Mouse (Mus musculus) heart, embryonic 10.5 days (tissue): ENCODE measurements around the gene Gnpda2. TPM values are rescaled to one million over a fixed set of nuclear protein-coding genes. Genes with fewer than 3 reads are reported as not detected.
A peak's percentile ranks its signal among the peaks of the same experiment; 100 is the strongest.

Experiments used
- DNase-seq: peaks from one replicate; pipeline ENCODE4 v3.0.0-alpha.2; 2017; ENCODE audit warnings: low spot score
- H3K27ac ChIP-seq: fragments of 300-500 bp; sonication (generic); 2 replicates; pipeline ENCODE4 v1.5.1; 2016; ENCODE audit warnings: mild to moderate bottlenecking
- H3K27me3 ChIP-seq: fragments of 300-500 bp; sonication (generic); 2 replicates; pipeline ENCODE4 v1.6.1; 2016; ENCODE audit warnings: mild to moderate bottlenecking; ENCODE audit not compliant: poor library complexity, insufficient read depth, severe bottlenecking
- H3K36me3 ChIP-seq: fragments of 300-500 bp; sonication (generic); 2 replicates; pipeline ENCODE4 v1.6.1; 2016; ENCODE audit warnings: mild to moderate bottlenecking, moderate library complexity
- H3K4me1 ChIP-seq: fragments of 300-500 bp; sonication (generic); 2 replicates; pipeline ENCODE4 v1.6.1; 2016; ENCODE audit warnings: mild to moderate bottlenecking
- H3K4me3 ChIP-seq: fragments of 300-500 bp; sonication (generic); 2 replicates; pipeline ENCODE4 v1.5.1; 2016; ENCODE audit warnings: mild to moderate bottlenecking, moderate library complexity
- H3K9me3 ChIP-seq: fragments of 300-500 bp; sonication (generic); 2 replicates; pipeline ENCODE4 v1.6.1; 2016; ENCODE audit warnings: mild to moderate bottlenecking, moderate library complexity
- WGBS: fragments of 180-500 bp; shearing (Covaris S2); methylation state at CpG from one replicate; pipeline ENCODE4 v1.1.7; 2016; 5-methylcytosine and 5-hydroxymethylcytosine counted together
- polyA plus RNA-seq: library from polyadenylated mRNA; unstranded; fragments of >200 nt; fragmentation: Nextera tagmentation; extraction: Ambion mirVana; gene quantifications from 2 replicates; pipeline ENCODE4 v1.2.1, GENCODE M21; 2016

Gnpda2 gene
- 24.0 and 24.1 TPM in 2 replicates for polyA plus RNA-seq

DNA sequence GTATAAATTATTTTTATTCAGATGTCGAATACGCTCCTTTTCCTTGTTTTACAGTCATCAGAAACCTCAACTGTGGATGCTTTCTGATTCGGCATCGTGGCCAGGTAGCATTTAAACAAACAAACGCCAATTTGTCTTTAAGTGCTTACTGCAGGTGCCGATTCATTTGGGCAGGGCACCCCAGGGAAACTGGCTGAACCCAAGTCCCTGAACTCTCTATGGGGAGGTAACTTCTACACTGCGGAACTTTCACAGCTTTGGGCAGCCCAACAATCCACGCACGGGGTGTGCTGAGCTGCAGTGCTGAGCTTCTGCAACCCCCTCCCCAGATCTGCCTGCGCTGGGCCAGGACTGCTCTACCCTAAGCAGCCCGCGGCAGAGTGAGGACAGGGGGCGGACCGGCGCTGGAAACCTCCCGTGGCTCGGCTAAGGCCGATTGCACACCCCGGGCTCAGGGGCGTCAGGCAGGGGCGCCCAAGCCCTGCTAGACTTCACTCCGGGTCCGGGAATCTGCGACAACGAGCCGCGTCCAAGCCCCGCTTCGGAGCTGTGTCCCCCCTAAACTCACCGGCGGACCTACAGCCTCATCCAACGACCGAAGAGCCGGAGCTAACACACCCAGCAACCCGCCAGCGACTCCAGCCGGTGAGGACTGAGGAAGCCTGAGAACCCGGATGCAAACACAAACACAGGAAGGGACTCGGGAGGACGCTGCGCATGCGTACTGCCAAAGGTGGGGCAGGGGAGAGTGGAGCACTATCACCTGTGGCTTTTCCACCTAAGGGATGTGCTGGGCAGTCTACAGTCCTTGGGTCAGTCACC is at the start of gene Gnpda2:
TSS of gene Gnpda2 (minus strand) at position 701 of the 822 bp plus-strand sequence.
- 4% methylated on average over 42 of the region's 42 CpGs for WGBS
- peak; percentile 95 for DNase-seq
- peak within 1 kb of the TSS; percentile 88 for H3K27ac ChIP-seq

GRCm38 (mm10) chr5:69634766-69635165 is 42.6 kb upstream of the Gnpda2 start:
- Histone ChIP-seq H3K27ac (no peak overlapping the region), H3K9me3 (no peaks in the 10 kb centered on the region), H3K4me3 (no peak overlapping the region), H3K27me3 (no peaks in the 10 kb centered on the region), H3K4me1 (no peaks in the 10 kb centered on the region), H3K36me3 (no peaks in the 10 kb centered on the region)
- no peak for DNase-seq
- 69% methylated on average over 4 of the region's 4 CpGs for WGBS

More for the DNA sequence above, at the start of gene Gnpda2:
- Histone ChIP-seq H3K36me3 (no peaks in the 10 kb centered on the region; the same call in none of the 2 replicates), H3K27me3 (no peaks in the 10 kb centered on the region), H3K4me3 (peak within 1 kb of the TSS; percentile 86), H3K9me3 (no peaks in the 10 kb centered on the region), H3K4me1 (no peaks in the 10 kb centered on the region)

DNA sequence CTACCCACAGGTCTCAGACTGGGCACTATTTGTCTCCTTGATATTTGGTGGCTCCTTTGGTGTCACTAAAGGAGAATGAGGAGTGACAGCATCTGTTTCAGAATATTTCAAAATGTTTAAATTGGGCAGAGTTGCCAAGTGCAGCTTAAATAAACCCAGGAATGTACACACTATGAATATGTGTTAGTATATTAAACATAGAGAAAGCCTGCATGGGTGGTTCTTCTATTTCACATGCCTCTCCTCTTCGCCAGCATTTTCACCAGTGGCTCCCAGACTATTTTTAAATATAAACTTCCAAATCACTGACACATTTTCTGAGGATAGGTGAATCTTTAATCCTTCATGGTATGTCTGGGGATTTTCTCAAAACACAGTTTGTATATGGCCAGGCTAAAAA is 28.8 kb upstream of the Gnpda2 start:
- H3K27ac ChIP-seq: no peak overlapping the region
- no peaks in the 10 kb centered on the region for H3K9me3 ChIP-seq
- no peaks in the 10 kb centered on the region for H3K36me3 ChIP-seq
- no peaks in the 10 kb centered on the region for H3K4me1 ChIP-seq
- 82% methylated on average over 1 of the region's 1 CpGs for WGBS
- no peaks in the 10 kb centered on the region for H3K27me3 ChIP-seq
- no peak overlapping the region for H3K4me3 ChIP-seq
- DNase-seq: no peak

DNA sequence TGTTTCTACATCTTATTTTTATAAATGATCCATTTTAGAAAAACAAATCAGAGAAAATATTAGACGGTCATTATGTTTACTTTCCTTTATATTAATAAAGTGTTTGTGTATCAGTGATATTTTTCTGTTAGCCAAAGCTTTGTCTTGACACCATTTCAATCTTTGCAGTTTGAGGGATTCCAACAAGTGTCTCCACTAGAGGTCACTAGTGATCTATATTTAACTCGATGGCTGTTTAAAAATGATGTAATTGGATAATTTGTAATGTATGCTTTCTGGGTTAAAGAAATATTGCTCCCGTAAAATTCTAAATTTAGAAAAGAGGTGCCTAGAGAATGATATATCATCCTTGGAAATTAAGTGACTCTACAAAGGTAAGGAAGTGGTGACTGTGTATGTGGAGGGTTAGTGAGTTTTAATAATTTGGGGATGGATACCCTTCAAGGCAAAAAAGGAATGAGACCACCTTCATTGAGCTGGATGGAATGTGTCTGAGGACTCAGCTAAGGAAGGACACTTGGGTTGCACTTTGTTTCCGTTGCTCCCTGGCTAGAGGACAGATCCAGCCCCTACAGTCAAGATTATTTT is 21.2 kb upstream of the Gnpda2 start:
- DNase-seq: no peak
- H3K4me3 ChIP-seq: no peak overlapping the region
- H3K9me3 ChIP-seq: no peaks in the 10 kb centered on the region
- H3K27me3 ChIP-seq: no peaks in the 10 kb centered on the region
- H3K27ac ChIP-seq: no peak overlapping the region
- no peaks in the 10 kb centered on the region for H3K4me1 ChIP-seq
- H3K36me3 ChIP-seq: no peaks in the 10 kb centered on the region
- WGBS: 26% methylated on average over 4 of the region's 4 CpGs

DNA sequence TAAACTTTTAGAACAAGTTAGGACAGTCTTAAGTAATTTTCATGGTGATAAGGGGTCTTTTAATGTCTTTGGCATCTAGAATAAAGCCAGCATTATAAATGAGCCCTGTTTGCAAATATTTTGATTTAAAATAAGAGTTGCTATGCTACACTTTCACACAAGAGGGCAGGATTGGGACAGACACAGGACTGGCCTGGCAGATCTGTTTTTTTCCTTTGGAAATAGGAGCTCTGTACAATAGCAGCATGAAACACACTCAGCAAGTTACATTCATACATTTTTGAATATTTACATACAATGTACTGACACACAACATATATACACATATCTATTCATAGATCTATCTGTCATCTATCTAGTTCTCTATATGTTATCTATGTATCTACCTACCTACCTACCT is 8.9 kb upstream of the Gnpda2 start:
- H3K9me3 ChIP-seq: no peaks in the 10 kb centered on the region
- H3K27ac ChIP-seq: no peak overlapping the region
- H3K36me3 ChIP-seq: no peaks in the 10 kb centered on the region
- no peaks in the 10 kb centered on the region for H3K27me3 ChIP-seq
- no peak overlapping the region for H3K4me3 ChIP-seq
- no peaks in the 10 kb centered on the region for H3K4me1 ChIP-seq
- no peak for DNase-seq

GRCm38 (mm10) chr5:69557404-69557935 is 34.7 kb downstream of the Gnpda2 start:
- no peak for DNase-seq
- WGBS: 14% methylated on average over 16 of the region's 16 CpGs

GRCm38 (mm10) chr5:69556628-69557403 is 35.3 kb downstream of the Gnpda2 start, which contains the start of gene Guf1:
TSS of gene Guf1 (plus strand) at chr5:69556923.
- WGBS: 2% methylated on average over 72 of the region's 72 CpGs
- Histone ChIP-seq H3K4me3 (peak within 1 kb of the TSS; percentile 95), H3K9me3 (no peaks in the 10 kb centered on the region), H3K4me1 (peaks cover 2% of the 10 kb centered on the region; the same call in 1 of the 2 replicates), H3K36me3 (peaks cover 22% of the 10 kb centered on the region), H3K27me3 (no peaks in the 10 kb centered on the region), H3K27ac (peak within 1 kb of the TSS; percentile 99)
- DNase-seq: peak; percentile 96

More at GRCm38 (mm10) chr5:69557404-69557935, 34.7 kb downstream of the Gnpda2 start:
- Histone ChIP-seq H3K4me3 (peak overlapping the region; percentile 95), H3K36me3 (peaks cover 22% of the 10 kb centered on the region), H3K9me3 (no peaks in the 10 kb centered on the region), H3K27ac (peak overlapping the region; percentile 99), H3K27me3 (no peaks in the 10 kb centered on the region), H3K4me1 (peaks cover 2% of the 10 kb centered on the region; the same call in 1 of the 2 replicates)

GRCm38 (mm10) chr5:69542489-69542888 is 49.7 kb downstream of the Gnpda2 start, which contains the start of gene Yipf7:
TSS of gene Yipf7 (minus strand) at chr5:69542648.
- no peak for DNase-seq
- no peaks in the 10 kb centered on the region for H3K36me3 ChIP-seq
- H3K4me1 ChIP-seq: no peaks in the 10 kb centered on the region
- H3K27ac ChIP-seq: no peak within 1 kb of the TSS
- no peak within 1 kb of the TSS for H3K4me3 ChIP-seq
- no peaks in the 10 kb centered on the region for H3K9me3 ChIP-seq
- 58% methylated on average over 4 of the region's 4 CpGs for WGBS
- H3K27me3 ChIP-seq: no peaks in the 10 kb centered on the region

GRCm38 (mm10) chr5:69541680-69542079 is 50.5 kb downstream of the Gnpda2 start:
- no peaks in the 10 kb centered on the region for H3K27me3 ChIP-seq
- H3K9me3 ChIP-seq: no peaks in the 10 kb centered on the region
- H3K27ac ChIP-seq: no peak overlapping the region
- no peak for DNase-seq
- H3K36me3 ChIP-seq: no peaks in the 10 kb centered on the region
- 75% methylated on average over 1 of the region's 1 CpGs for WGBS
- H3K4me3 ChIP-seq: no peak overlapping the region
- H3K4me1 ChIP-seq: no peaks in the 10 kb centered on the region

- no peaks in the 10 kb centered on the region for H3K9me3 ChIP-seq
- no peaks in the 10 kb centered on the region for H3K27me3 ChIP-seq
- H3K27ac ChIP-seq: no peak overlapping the region
- DNase-seq: no peak
- H3K36me3 ChIP-seq: no peaks in the 10 kb centered on the region
- H3K4me1 ChIP-seq: no peaks in the 10 kb centered on the region
- no peak overlapping the region for H3K4me3 ChIP-seq
These were observed 68.2 kb downstream of the Gnpda2 start for GRCm38 (mm10) chr5:69523944-69524343.
